ENCODE assay signal across 18 mouse cellular contexts in genomic region chr5:104025245-104025854, GRCm38 (mm10). TPM values are rescaled to one million over a fixed set of nuclear protein-coding genes. Genes with fewer than 3 reads are reported as not detected.
DNase-seq lines count a peak whose midpoint lies in the region; ATAC-seq and TF ChIP-seq lines count a peak whose summit lies in the region.
"Had no signal": no experiment of that assay in that cellular context is flagged by ENCODE, and none has a peak within 500 bp of the region (broad histone marks: within the 10 kb centered on the region; RNA-seq: fewer than 3 reads in every experiment).

No protein-coding gene starts in this region.

- WGBS in midbrain, embryonic 11.5 days: 42% methylated on average over 17 of the region's 17 CpGs
- WGBS in midbrain, embryonic 15.5 days: 47% methylated on average over 17 of the region's 17 CpGs
- 31% methylated on average over 17 of the region's 17 CpGs for WGBS in intestine, postnatal 0 days
- 49% methylated on average over 17 of the region's 17 CpGs for WGBS in midbrain, embryonic 13.5 days

- H3K4me1 ChIP-seq in midbrain, embryonic 11.5 days (ENCODE audit: control insufficient read depth, insufficient read depth, low read length): no peaks in the 10 kb centered on the region
- H3K4me1 ChIP-seq in midbrain, embryonic 15.5 days: peaks cover 7% of the 10 kb centered on the region
- H3K4me1 ChIP-seq in intestine, postnatal 0 days (replicated peaks; ENCODE audit: control insufficient read depth, insufficient read depth, low read length): peaks cover 3% of the 10 kb centered on the region; the same call in 1 of the 2 replicates
- peaks cover 8% of the 10 kb centered on the region for H3K4me1 ChIP-seq in midbrain, embryonic 13.5 days (replicated peaks)

- no peak overlapping the region for H3K9ac ChIP-seq in midbrain, embryonic 11.5 days (ENCODE audit: low read length)
- no peak overlapping the region for H3K9ac ChIP-seq in midbrain, embryonic 15.5 days
- no peak overlapping the region for H3K9ac ChIP-seq in intestine, postnatal 0 days (ENCODE audit: low read depth, low read length)
- H3K9ac ChIP-seq in midbrain, embryonic 13.5 days (replicated peaks): no peak overlapping the region
- H3K9ac ChIP-seq: hindbrain, embryonic 14.5 days; neural tube, embryonic 15.5 days had no signal

- no peak overlapping the region for H3K27ac ChIP-seq in midbrain, embryonic 11.5 days (ENCODE audit: low read depth, low read length)
- no peak overlapping the region for H3K27ac ChIP-seq in midbrain, embryonic 15.5 days
- peak overlapping the region; percentile 54 for H3K27ac ChIP-seq in intestine, postnatal 0 days (ENCODE audit: low read depth, low read length)
- no peak overlapping the region for H3K27ac ChIP-seq in midbrain, embryonic 13.5 days
- H3K27ac ChIP-seq: embryonic facial prominence, embryonic 10.5 days; forebrain, embryonic 10.5 days; hindbrain, embryonic 14.5 days; neural tube, embryonic 15.5 days had no signal

- H3K4me2 ChIP-seq in midbrain, embryonic 11.5 days: no peak overlapping the region
- no peak overlapping the region for H3K4me2 ChIP-seq in midbrain, embryonic 15.5 days
- peak overlapping the region; percentile 51 for H3K4me2 ChIP-seq in intestine, postnatal 0 days (replicated peaks; ENCODE audit: low read depth)
- no peak overlapping the region for H3K4me2 ChIP-seq in midbrain, embryonic 13.5 days (replicated peaks)
- H3K4me2 ChIP-seq: hindbrain, embryonic 14.5 days; neural tube, embryonic 15.5 days had no signal

- H3K27me3 ChIP-seq in midbrain, embryonic 11.5 days (ENCODE audit: control insufficient read depth, insufficient read depth, low read length): peaks cover 2% of the 10 kb centered on the region; the same call in 1 of the 2 replicates
- H3K27me3 ChIP-seq in midbrain, embryonic 15.5 days (replicated peaks): peaks cover 10% of the 10 kb centered on the region; the same call in 1 of the 2 replicates
- no peaks in the 10 kb centered on the region for H3K27me3 ChIP-seq in intestine, postnatal 0 days (replicated peaks; ENCODE audit: control insufficient read depth, insufficient read depth, low read length)
- H3K27me3 ChIP-seq in midbrain, embryonic 13.5 days: peaks cover 19% of the 10 kb centered on the region

- DNase-seq in heart, adult 11 months: peak; percentile 90
- no peak for DNase-seq in heart, postnatal 4 days
- DNase-seq in midbrain, embryonic 11.5 days (ENCODE audit: low spot score, missing footprints): peak; percentile 79
- DNase-seq in adrenal gland, adult (ENCODE audit: inconsistent age in 2 of 2, low spot score in 1 of 2): no peak
- DNase-seq: cerebellum, adult 9-11 months; gastrocnemius, postnatal 14 days; kidney, postnatal 14 days; layer of hippocampus, postnatal 36 days; lung, adult 18-20 months; thymus, postnatal 14 days had no signal

- no peak for ATAC-seq in midbrain, embryonic 11.5 days (ENCODE audit: low FRiP score)
- no peak for ATAC-seq in midbrain, embryonic 15.5 days (replicated peaks)
- peak; percentile 64 for ATAC-seq in intestine, postnatal 0 days
- ATAC-seq in megakaryocyte progenitor cell, adult 5-6 weeks (replicated peaks; ENCODE audit: poor library complexity): no peak
- ATAC-seq in midbrain, embryonic 13.5 days: no peak

- TF ChIP-seq CTCF in intestine, postnatal 0 days (IDR thresholded peaks at IDR 0.05; ENCODE audit: low read depth): no peak

- no peak overlapping the region for H3K4me3 ChIP-seq in midbrain, embryonic 11.5 days (ENCODE audit: low read depth, low read length)
- no peak overlapping the region for H3K4me3 ChIP-seq in midbrain, embryonic 15.5 days
- no peak overlapping the region for H3K4me3 ChIP-seq in intestine, postnatal 0 days (ENCODE audit: low read depth, low read length)
- H3K4me3 ChIP-seq in midbrain, embryonic 13.5 days (replicated peaks): no peak overlapping the region
- H3K4me3 ChIP-seq: embryonic facial prominence, embryonic 10.5 days; forebrain, embryonic 10.5 days; neural tube, embryonic 15.5 days had no signal

- no peaks in the 10 kb centered on the region for H3K36me3 ChIP-seq in midbrain, embryonic 11.5 days (ENCODE audit: control insufficient read depth, insufficient read depth, low read length)
- no peaks in the 10 kb centered on the region for H3K36me3 ChIP-seq in midbrain, embryonic 15.5 days (replicated peaks)
- H3K36me3 ChIP-seq in intestine, postnatal 0 days (ENCODE audit: control insufficient read depth, insufficient read depth): no peaks in the 10 kb centered on the region
- no peaks in the 10 kb centered on the region for H3K36me3 ChIP-seq in midbrain, embryonic 13.5 days
- H3K36me3 ChIP-seq: embryonic facial prominence, embryonic 10.5 days; forebrain, embryonic 10.5 days; neural tube, embryonic 15.5 days had no signal

- no peaks in the 10 kb centered on the region for H3K9me3 ChIP-seq in midbrain, embryonic 11.5 days (ENCODE audit: control insufficient read depth, low read length)
- no peaks in the 10 kb centered on the region for H3K9me3 ChIP-seq in midbrain, embryonic 15.5 days
- no peaks in the 10 kb centered on the region for H3K9me3 ChIP-seq in intestine, postnatal 0 days (ENCODE audit: control insufficient read depth)
- H3K9me3 ChIP-seq in midbrain, embryonic 13.5 days: no peaks in the 10 kb centered on the region
- H3K9me3 ChIP-seq: embryonic facial prominence, embryonic 10.5 days; forebrain, embryonic 10.5 days; neural tube, embryonic 15.5 days had no signal

RNA-seq across cellular contexts. Expression of gene Hsd17b11, which starts 3.6 kb away (rescaled TPM):
- total RNA-seq in heart, postnatal 4 days (2021): 10 to 100 TPM; 24.0 to 26.4 TPM
- polyA plus RNA-seq in midbrain, embryonic 11.5 days (2014; fragmentation: Nextera tagmentation; extraction: Ambion mirVana): 1.1 TPM in 2 replicates
- 2.2 and 2.6 TPM in 2 replicates for polyA plus RNA-seq in midbrain, embryonic 15.5 days (2015; fragmentation: Nextera tagmentation; extraction: Ambion mirVana)
- polyA plus RNA-seq in intestine, postnatal 0 days (2015; fragmentation: Nextera tagmentation; extraction: Ambion mirVana): 48.7 and 55.3 TPM in 2 replicates
- total RNA-seq in megakaryocyte progenitor cell, adult 5-6 weeks (2015): 76.9 and 81.8 TPM in 2 replicates
- 90.0 and 93.6 TPM in 2 replicates for total RNA-seq in megakaryocyte progenitor cell, adult 5-6 weeks (2017)
- polyA plus RNA-seq in midbrain, embryonic 13.5 days (2015; fragmentation: Nextera tagmentation; extraction: Ambion mirVana): 1.2 and 1.8 TPM in 2 replicates

RNA-seq across cellular contexts. Expression of gene Nudt9, which starts 20.8 kb away (rescaled TPM):
- total RNA-seq in heart, postnatal 4 days (2021): 10 to 100 TPM; 43.1 to 44.1 TPM
- polyA plus RNA-seq in midbrain, embryonic 11.5 days (2014; fragmentation: Nextera tagmentation; extraction: Ambion mirVana): 61.8 and 64.7 TPM in 2 replicates
- polyA plus RNA-seq in midbrain, embryonic 15.5 days (2015; fragmentation: Nextera tagmentation; extraction: Ambion mirVana): 59.2 and 60.5 TPM in 2 replicates
- polyA plus RNA-seq in intestine, postnatal 0 days (2015; fragmentation: Nextera tagmentation; extraction: Ambion mirVana): 81.1 and 82.0 TPM in 2 replicates
- total RNA-seq in megakaryocyte progenitor cell, adult 5-6 weeks (2015): 26.1 and 27.6 TPM in 2 replicates
- total RNA-seq in megakaryocyte progenitor cell, adult 5-6 weeks (2017): 54.8 and 64.6 TPM in 2 replicates
- 54.8 and 58.2 TPM in 2 replicates for polyA plus RNA-seq in midbrain, embryonic 13.5 days (2015; fragmentation: Nextera tagmentation; extraction: Ambion mirVana)

RNA-seq across cellular contexts. Expression of gene Hsd17b13, which starts 48.1 kb away (rescaled TPM):
- under 1 TPM in 1 of 2 experiments, not detected in 1; 0.26 TPM for total RNA-seq in heart, postnatal 4 days (2021)
- not detected in 2 replicates for polyA plus RNA-seq in midbrain, embryonic 11.5 days (2014; fragmentation: Nextera tagmentation; extraction: Ambion mirVana)
- 0.17 and 0.19 TPM in 2 replicates for polyA plus RNA-seq in midbrain, embryonic 15.5 days (2015; fragmentation: Nextera tagmentation; extraction: Ambion mirVana)
- 76.5 and 78.0 TPM in 2 replicates for polyA plus RNA-seq in intestine, postnatal 0 days (2015; fragmentation: Nextera tagmentation; extraction: Ambion mirVana)
- total RNA-seq in megakaryocyte progenitor cell, adult 5-6 weeks (2015): not detected in 2 replicates
- total RNA-seq in megakaryocyte progenitor cell, adult 5-6 weeks (2017): 0.12 TPM in 1 of 2 replicates, not detected in the other
- polyA plus RNA-seq in midbrain, embryonic 13.5 days (2015; fragmentation: Nextera tagmentation; extraction: Ambion mirVana): not detected in 2 replicates
- total RNA-seq: gastrocnemius, postnatal 14 days; layer of hippocampus, postnatal 36 days had no signal
- polyA plus RNA-seq: embryonic facial prominence, embryonic 10.5 days; forebrain, embryonic 10.5 days; hindbrain, embryonic 14.5 days; neural tube, embryonic 15.5 days had no signal

RNA-seq across cellular contexts. Expression of gene Gm17660, which starts 52.1 kb away (rescaled TPM):
- not detected for total RNA-seq in heart, postnatal 4 days (2021)
- polyA plus RNA-seq in midbrain, embryonic 11.5 days (2014; fragmentation: Nextera tagmentation; extraction: Ambion mirVana): 0.29 TPM in 1 of 2 replicates, not detected in the other
- 0.63 TPM in 1 of 2 replicates, not detected in the other for polyA plus RNA-seq in midbrain, embryonic 15.5 days (2015; fragmentation: Nextera tagmentation; extraction: Ambion mirVana)
- polyA plus RNA-seq in intestine, postnatal 0 days (2015; fragmentation: Nextera tagmentation; extraction: Ambion mirVana): 1.1 and 1.5 TPM in 2 replicates
- total RNA-seq in megakaryocyte progenitor cell, adult 5-6 weeks (2015): not detected in 2 replicates
- not detected in 2 replicates for total RNA-seq in megakaryocyte progenitor cell, adult 5-6 weeks (2017)
- polyA plus RNA-seq in midbrain, embryonic 13.5 days (2015; fragmentation: Nextera tagmentation; extraction: Ambion mirVana): not detected in 2 replicates
- total RNA-seq: gastrocnemius, postnatal 14 days; layer of hippocampus, postnatal 36 days had no signal
- polyA plus RNA-seq: embryonic facial prominence, embryonic 10.5 days; hindbrain, embryonic 14.5 days; neural tube, embryonic 15.5 days had no signal

Comparison
In these comparisons a context has a peak if more than half of its experiments do, and no peak if none do; other contexts are left out.
1. DNase-seq: peak in heart, adult 11 months (single experiment) and midbrain, embryonic 11.5 days (single experiment); none in heart, postnatal 4 days (single experiment) and adrenal gland, adult (0 of 2).
2. RNA of gene Hsd17b11, which starts 3.6 kb away (polyA plus RNA-seq): 48.7 to 55.3 TPM in intestine, postnatal 0 days; 2.2 to 2.6 TPM in midbrain, embryonic 15.5 days, 1.2 to 1.8 TPM in midbrain, embryonic 13.5 days and 1.1 TPM in midbrain, embryonic 11.5 days; every median in the first group is over 10 times any median in the second.
3. RNA of gene Hsd17b13, which starts 48.1 kb away (polyA plus RNA-seq): 76.5 to 78.0 TPM in intestine, postnatal 0 days; 0.17 to 0.19 TPM in midbrain, embryonic 15.5 days, not detected in midbrain, embryonic 11.5 days and not detected in midbrain, embryonic 13.5 days; every median in the first group is over 10 times any median in the second.